Mouse (Mus musculus): ENCODE data around the gene Tamm41.
A peak's percentile ranks its signal among the peaks of the same experiment; 100 is the strongest.

Tamm41 gene

DNA sequence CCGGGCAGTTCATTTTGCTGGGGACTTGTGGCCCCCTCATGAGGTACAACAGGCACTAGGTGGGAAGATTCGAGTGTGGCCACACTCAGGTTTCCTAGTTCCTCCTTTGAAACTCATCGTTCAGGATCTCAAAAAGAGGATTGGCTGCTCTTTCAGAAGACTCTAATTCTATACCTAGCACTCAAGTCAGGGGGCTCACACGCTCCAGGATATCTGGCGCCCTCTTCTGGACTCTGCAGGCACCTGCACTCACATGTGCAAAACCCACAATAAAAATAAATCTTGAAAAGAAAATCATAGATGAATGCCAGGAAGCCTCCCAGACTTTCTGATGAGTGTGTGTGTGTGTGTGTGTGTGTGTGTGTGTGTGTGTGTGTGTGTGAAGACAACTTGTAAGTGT is 66.8 kb downstream of the Tamm41 start:
- no peak for DNase-seq (ENCODE audit: low spot score)

DNA sequence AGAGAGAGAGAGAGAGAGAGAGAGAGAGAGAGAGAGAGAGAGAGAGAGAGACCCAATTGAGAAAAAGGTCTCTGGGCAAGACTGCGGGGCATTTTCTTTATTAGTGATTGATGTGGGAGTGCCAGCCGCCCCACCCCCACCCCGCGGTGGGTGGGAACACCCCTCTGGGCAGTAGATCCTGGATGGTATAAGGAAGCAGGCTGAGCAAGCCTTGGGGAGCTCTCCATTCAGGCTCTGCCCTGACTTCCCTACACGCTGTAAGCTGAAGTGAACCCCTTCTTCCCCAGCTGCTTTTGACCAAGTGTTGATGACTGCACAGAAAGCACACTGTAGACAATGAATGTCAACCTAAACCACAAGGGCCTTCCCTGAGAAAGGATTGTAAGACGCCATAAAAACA is 67.3 kb downstream of the Tamm41 start:
- no peak for DNase-seq (ENCODE audit: low spot score)

DNA sequence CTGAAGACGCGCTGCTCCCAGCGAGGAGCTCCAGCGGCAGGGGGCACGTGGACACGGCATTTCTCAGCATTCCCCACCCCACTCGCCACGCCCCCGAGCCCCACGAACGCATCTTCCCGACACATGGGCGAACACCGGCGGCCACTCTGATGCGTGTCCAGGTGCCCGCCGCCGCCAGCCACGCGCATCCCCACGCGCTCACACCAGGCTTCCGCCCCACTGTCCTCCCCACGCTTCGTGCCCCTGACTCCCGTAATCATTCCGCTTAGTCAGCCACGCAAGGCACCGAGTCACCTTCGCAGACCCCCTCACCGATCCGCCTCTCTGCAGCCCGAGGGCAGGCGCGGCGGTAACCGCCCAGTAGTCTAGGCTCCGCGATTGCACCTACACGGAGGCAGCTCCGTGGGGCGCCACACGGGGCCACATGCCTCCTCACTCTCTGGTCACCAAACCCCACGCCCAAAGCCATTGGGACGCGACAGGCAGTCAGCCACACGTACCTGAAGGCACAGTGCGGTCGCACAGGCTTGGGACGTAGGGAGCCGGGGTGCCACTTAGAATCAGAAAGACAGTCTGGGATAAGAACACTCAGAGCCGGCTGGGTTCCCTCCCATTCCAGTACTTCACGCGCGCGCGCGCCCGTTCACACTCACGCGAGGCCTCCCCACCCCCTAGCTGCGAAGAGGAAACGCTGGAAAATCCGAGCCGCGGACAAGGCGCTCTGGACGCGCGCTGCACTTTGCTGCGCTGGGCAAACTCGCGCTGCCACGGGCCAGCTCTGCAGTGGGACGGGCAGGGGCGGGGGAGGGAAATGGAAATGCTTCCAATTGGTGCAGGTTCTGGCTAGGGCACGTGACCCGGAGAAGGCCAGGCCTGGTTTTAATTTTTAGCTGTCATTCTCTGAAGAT is 68.2 kb downstream of the Tamm41 start, which contains the start of gene Vgll4:
Gene Vgll4 (minus strand): TSS at position 782 of the 908 bp plus-strand sequence.
- DNase-seq (ENCODE audit: low spot score), result peak; percentile 73

DNA sequence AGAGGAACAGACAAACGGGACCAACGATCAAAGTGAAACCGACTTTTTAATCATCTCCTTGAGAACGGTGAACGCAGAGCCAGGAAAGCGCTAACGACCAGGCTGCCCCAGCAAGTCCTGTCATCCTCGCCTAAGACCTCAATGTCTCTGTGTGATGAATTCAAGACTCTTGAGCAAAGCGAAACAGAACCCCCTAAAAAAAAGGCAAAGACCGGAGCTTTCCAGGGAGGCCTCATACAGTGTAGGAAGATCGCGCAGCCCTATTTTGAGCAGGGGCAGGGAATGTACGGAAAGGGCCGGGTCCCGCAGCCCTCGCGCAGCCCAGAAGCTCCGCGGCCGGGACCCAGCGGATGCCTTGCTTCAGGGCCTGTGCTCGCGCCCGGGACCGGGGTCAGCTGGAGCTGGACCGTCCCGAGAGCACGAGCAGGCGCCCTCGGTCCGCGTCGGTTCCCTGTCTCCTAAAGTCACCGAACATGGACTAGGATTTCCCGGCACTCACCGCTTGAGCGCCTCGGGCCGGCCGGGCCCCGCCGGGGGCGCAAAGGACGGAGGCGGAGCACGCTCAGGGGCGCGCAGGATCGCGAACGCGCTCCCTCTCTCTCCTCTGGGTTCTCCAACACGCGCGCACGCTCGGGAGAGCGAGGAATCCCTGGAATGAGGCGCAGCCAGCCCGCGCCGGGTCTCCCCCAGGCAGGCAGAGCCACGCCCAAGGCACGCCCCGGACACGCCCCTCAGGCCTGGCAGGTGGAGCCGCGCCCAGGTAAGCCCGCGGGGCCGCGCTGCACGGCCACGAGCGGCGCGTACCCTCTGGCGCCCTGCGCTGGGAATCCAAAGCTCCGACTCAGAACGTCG is 69.1 kb downstream of the Tamm41 start:
- DNase-seq (ENCODE audit: low spot score), result peak; percentile 82

DNA sequence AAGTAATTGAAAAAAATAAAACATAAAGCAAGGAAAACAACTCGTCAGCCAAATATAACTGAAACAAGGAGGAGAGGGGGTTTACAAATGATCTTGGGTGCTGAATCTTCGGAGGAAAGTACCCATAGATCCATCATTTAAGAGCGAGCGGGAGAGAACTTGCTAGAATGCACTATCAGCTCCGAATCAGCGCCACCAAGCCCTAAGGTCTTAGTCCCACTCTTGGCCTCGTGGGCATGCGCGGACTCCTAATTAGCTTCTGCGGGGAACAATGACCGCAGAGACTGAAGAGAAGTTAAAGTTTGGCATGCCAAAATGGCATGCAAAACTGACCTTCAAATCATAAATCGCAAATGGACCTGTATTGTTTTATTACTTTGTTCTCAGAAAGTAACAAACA is 70.1 kb downstream of the Tamm41 start:
- DNase-seq (ENCODE audit: low spot score), result no peak

DNA sequence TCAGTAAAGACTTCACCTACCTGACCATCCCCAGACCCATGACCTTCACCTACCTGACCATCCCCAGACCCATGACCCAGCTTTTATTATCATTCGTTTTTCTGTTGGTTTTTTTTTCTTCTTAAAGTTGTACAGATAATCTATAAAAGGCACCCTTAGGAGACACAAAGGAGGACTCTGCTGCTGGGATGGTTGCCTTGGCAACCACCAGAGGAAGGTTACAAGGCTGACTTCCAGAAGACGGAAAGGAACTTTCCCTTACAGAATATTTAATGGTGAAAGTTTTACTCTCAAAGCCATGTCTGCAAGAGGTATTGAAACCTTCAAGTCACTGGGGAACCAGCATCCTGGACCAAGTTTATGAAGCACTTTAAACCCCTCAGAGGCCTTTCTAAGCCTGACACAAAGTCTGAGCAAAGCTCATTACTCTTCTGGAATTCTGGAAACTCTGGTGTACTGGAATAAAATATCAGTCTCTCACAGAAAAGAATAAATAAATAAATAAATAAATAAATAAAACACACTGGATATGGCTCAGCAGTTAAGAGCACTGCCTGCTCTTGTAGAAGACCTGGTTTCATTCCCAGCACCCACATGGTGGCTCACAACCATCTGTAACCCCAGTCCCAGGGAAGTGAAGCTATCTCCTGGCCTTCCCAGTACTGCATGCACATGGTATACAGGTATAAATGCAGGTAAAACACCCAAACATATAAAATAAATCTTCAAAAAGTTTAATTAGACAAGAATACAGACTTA is 71.1 kb downstream of the Tamm41 start:
- no peak for DNase-seq (ENCODE audit: low spot score)

DNA sequence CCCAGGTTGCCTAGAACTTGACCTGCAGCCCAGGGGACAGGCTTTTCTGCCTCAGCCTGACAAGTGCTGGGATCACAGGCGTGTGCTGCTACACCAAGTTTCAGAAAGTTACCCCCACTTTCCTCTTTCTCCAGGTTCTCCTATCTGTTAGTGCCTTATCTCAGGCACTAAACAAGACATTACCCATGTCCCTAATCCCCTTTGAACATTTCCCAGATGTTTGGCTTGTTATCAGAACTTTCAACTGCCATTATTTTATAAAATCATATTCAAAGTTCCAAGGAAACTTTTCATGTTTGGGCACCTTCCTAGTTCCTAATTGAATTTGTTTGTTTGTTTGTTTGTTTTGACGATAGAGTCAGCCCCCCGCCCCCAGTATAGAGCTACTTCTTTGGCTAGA is 71.9 kb downstream of the Tamm41 start:
- DNase-seq (ENCODE audit: low spot score), result no peak

DNA sequence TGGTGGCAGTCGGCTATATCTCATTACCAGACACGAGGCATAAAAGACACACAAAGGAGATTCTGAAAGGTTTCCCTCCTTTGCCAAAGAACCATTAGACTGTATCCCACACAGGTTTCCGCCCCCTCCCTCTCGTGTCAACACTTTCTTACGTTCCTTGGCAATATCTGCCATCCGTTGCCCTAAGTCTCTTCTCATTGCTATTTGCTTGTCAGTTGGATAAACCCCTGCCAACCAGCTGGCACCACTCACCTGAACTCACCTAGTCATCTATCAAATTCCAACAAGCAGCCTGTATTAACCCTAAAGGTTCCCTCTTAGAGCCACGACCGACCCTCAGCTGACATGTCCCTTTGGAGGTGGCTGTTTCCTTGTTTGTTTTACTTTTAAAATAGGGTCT is 72.3 kb downstream of the Tamm41 start:
- DNase-seq (ENCODE audit: low spot score), result no peak

DNA sequence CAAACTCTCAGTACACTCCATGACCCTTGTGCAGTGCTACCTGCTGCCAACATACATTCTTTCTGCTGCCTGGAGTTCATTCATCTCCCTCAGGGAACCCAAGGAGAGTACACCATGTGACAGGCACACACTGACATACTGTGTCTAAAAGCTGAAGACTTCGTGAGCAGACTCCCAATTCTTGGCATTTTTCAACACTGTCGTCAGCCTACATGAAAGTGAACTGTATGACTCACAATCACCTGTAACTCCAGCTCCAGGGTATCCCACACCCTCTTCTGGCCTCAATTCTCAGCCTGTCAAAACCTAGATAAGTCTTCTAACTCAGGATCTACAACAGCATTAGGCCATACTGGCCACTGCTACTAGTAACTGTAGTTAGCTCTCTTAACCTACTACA is 73.4 kb downstream of the Tamm41 start:
- no peak for DNase-seq (ENCODE audit: low spot score)

DNA sequence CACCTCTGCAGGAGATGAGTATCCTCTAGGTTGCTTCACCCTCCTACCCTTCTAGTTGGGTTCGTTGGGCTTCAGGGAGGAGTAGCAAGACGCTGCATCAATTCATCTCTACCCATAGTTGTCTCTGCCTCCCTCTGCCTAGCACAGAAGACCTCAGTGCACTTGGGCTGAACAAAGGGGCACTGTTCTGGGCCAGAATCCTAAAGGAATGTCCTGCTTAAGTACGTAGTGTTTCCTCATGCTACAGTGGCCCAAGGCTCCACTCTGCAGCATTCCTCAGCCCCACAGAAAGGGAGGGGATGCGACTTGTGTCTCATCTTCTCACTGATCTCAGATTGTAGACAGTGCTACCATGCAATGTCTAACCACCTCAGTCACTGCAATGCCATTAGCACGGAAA is 74.0 kb downstream of the Tamm41 start:
- no peak for DNase-seq (ENCODE audit: low spot score)

DNA sequence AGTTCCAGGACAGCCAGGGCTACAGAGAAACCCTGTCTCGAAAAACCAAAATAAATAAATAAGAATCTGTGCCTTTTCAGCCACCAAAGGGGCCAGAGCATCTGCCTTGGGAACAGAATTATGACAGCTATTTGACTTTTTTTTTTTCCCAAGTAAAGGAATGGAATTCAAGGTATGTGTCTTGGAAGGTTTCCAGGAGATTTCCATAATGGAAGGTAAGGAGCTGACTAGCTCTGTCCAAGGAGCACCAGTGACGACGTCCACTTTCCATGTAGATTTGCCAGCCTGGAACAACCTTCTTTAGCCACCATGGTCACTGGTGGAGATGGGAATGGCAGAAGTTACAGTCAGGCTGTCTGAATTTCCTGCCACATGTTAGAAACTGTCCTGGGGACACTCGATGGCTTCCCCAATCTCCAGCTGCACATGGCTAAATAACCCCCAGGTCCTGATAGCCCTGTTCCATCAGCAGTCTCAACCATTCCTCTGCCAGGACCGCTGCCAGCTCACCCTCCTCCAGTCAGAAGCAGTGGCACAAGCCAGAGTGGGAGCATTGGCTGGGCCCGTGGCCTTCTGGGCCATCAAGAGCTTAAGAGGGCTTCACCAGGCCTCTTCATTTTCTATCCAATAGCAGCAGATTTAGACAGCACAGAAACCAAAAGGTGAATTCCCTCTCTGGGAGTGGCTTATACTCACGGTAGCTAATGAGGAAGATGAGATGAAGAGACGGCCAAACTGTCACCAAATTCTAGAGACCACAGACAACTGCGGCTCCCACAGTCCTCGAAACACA is 76.2 kb downstream of the Tamm41 start:
- no peak for DNase-seq (ENCODE audit: low spot score)

DNA sequence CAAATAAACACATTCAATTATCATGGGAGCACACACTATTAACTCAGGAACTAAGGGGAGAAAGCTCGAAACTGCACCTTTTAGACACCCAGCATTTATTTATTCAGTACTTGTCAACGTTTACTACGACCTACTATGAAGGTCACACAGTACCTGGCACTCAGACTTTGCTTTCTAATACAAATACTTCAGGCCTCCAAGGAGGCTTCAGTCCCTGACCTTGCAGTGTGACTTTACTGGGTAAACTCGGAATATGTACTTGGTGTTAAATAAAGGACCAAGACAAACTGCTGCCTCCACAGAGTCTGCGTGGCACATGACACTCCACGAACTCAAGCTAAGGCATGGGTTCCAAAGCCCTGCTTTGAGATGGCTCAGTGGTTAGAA is 78.7 kb downstream of the Tamm41 start:
- DNase-seq (ENCODE audit: low spot score), result no peak

DNA sequence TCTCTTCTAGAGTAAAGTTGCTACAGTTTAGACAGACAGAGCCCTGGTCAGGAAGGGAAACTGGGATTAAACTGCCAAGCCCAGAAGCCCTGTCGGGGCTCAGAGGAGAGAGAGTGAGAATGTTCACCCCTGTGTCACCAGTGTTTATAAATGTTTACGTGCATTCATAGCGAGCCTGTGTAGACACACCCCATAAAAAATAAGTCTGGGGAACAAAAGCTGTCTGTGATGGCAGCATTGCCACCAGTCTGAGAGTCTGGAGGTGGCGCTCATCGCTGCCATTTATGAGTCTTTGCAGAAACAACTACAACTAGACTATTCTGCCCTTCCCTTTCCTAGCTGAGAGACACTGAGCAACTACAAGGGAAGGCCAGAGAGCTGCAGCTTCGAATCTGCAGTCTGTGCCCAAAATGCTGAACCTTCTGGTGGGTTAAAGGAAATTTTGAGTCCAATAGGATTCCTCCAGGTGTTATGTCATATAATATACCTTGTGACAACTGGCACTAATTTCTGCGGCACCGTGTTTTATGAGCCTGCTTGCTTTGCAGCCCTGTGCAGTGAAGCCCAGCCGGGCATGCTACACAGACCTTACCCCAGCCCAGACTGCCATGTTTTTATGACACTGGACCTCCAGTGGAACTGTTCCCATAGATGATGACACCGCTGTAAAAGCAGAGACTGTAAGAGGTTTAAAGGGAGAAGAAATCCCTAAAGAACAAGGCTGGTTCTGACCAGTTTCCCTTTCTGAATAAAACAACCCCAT is 79.2 kb downstream of the Tamm41 start:
- no peak for DNase-seq (ENCODE audit: low spot score)

DNA sequence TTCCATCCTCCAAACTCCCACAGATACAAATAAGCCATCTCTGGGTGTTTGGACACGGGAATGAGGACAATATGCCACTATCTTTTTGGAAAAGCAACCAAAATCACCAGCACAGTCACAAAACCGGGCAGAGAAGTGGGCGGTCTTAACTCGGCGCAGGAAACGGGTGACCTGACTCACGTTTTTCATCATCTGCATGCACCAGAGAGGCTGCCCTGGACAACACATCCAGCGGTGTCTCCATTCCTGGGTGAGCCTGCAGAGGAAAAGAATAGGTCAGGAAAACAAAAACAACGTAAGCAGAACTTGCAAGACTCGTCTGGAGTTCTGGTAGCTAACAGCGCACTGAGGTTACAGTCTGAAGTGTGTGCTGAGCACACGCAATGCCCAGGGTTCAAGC is 79.9 kb downstream of the Tamm41 start:
- no peak for DNase-seq (ENCODE audit: low spot score)

DNA sequence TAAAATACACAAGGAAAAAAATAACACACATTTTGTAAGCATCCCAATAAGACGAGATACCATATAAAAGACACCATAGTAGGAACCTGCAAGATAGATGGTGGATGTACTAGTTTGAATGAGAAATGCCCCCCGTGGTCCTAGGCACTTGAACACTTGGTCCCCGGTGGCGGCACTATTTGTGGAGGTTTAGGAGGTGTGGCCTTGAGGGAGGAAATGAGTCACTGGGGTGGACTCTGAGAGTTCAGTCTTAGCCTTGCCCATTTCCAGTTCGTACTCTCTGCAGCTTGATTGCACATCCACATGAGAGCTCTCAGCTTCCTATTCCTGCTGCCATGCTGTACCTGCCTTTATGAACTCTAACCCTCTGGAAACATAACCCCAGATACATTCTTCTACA is 83.2 kb downstream of the Tamm41 start:
- no peak for DNase-seq (ENCODE audit: low spot score)

Data from testis, postnatal 10 days (tissue).